Mouse (Mus musculus) right cerebral cortex, postnatal 14 days (tissue): ENCODE results near the gene Tmprss2.

Experiments
- DNase-seq: peaks from one replicate; pipeline ENCODE4 v3.0.0; 2022

The Tmprss2 gene

GRCm38 (mm10) chr16:97610939-97611338 lies at the start of gene Tmprss2:
Tmprss2 (minus strand) TSS chr16:97611195.
- DNase-seq = no peak

GRCm38 (mm10) chr16:97659225-97659658 lies 48.2 kb upstream of the Tmprss2 start:
- no peak for DNase-seq

- no peak for DNase-seq
Measured at GRCm38 (mm10) chr16:97658481-97658880, 47.5 kb upstream of the Tmprss2 start.

- no peak for DNase-seq
Measured at GRCm38 (mm10) chr16:97655800-97656199, 44.8 kb upstream of the Tmprss2 start.

GRCm38 (mm10) chr16:97649522-97650188 lies 38.7 kb upstream of the Tmprss2 start:
- DNase-seq = no peak

- DNase-seq = no peak
Measured at GRCm38 (mm10) chr16:97644681-97645080, 33.7 kb upstream of the Tmprss2 start.

- DNase-seq = no peak
Measured at GRCm38 (mm10) chr16:97639630-97640029, 28.6 kb upstream of the Tmprss2 start.

- no peak for DNase-seq
Measured at GRCm38 (mm10) chr16:97632880-97633484, 22.0 kb upstream of the Tmprss2 start.

- no peak for DNase-seq
Measured at GRCm38 (mm10) chr16:97623166-97623565, 12.2 kb upstream of the Tmprss2 start.

GRCm38 (mm10) chr16:97622383-97622889 lies 11.4 kb upstream of the Tmprss2 start:
- no peak for DNase-seq

GRCm38 (mm10) chr16:97618285-97618684 lies 7.3 kb upstream of the Tmprss2 start:
- no peak for DNase-seq

- no peak for DNase-seq
Measured at GRCm38 (mm10) chr16:97612009-97612408, 1.0 kb upstream of the Tmprss2 start.

- DNase-seq = no peak
Measured at GRCm38 (mm10) chr16:97610246-97610645, 749 bp downstream of the Tmprss2 start.

GRCm38 (mm10) chr16:97609676-97610075 lies 1.3 kb downstream of the Tmprss2 start:
- DNase-seq = no peak

GRCm38 (mm10) chr16:97607956-97608355 lies 3.0 kb downstream of the Tmprss2 start:
- DNase-seq = no peak

GRCm38 (mm10) chr16:97606829-97607228 lies 4.2 kb downstream of the Tmprss2 start:
- DNase-seq = no peak

- no peak for DNase-seq
Measured at GRCm38 (mm10) chr16:97605957-97606721, 4.9 kb downstream of the Tmprss2 start.

- peak; percentile 15 for DNase-seq
Measured at GRCm38 (mm10) chr16:97602256-97602655, 8.7 kb downstream of the Tmprss2 start.

GRCm38 (mm10) chr16:97600591-97600990 lies 10.4 kb downstream of the Tmprss2 start:
- DNase-seq = no peak

- no peak for DNase-seq
Measured at GRCm38 (mm10) chr16:97598046-97598445, 12.9 kb downstream of the Tmprss2 start.

- DNase-seq = no peak
Measured at GRCm38 (mm10) chr16:97593816-97594509, 17.0 kb downstream of the Tmprss2 start.

GRCm38 (mm10) chr16:97593057-97593456 lies 17.9 kb downstream of the Tmprss2 start:
- DNase-seq = peak; percentile 74

- no peak for DNase-seq
Measured at GRCm38 (mm10) chr16:97591512-97591911, 19.5 kb downstream of the Tmprss2 start.
